Mouse (Mus musculus) ES-E14 (cell line): ENCODE results near the gene Ablim1.

ENCODE experiments used
- CHD2 ChIP-seq: IDR thresholded peaks from 2 replicates; pipeline ENCODE4 v1.6.1; 2014; ENCODE audit warnings: mild to moderate bottlenecking, low read depth, low read length, inconsistent platforms
- HCFC1 ChIP-seq: IDR thresholded peaks from 2 replicates; pipeline ENCODE4 v1.6.1; 2012; ENCODE audit warnings: low read length, inconsistent platforms, borderline replicate concordance; ENCODE audit not compliant: insufficient read depth
- MAFK ChIP-seq: IDR thresholded peaks from 2 replicates; pipeline ENCODE4 v1.6.1; 2014; ENCODE audit warnings: mild to moderate bottlenecking, low read depth, low read length, inconsistent platforms; ENCODE audit not compliant: insufficient read depth
- ZC3H11A ChIP-seq: IDR thresholded peaks from 2 replicates; pipeline ENCODE4 v1.6.1; 2012; ENCODE audit warnings: low read depth, mild to moderate bottlenecking, inconsistent platforms, low read length, borderline replicate concordance

DNA sequence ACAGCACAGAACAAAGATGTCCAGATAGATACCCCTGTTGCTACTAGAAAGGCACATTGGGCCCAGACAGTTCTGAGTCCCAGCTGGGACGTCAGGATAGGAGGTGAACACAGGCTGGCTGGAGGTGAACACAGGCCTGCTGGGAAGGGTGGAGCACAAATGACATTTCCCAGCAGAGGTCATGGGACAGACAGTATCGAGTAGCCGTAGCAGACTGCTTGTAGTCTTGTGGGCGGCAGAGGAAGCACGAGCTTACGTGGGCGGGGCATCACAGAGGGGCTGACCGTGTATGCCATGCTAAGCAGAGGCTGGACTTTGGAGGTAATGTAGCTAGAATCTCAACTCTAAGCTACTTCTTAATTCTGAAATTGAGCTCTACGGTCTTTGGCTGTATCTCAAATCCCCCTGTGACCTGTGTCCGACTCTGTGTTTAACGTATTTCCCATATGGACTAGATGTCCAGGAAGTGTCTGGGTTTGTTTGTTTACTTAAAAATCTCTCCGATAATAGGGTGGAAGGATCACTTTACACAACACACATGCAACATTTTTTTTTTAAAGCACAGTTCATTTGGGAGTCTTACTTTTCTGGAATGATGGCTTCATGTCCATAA is 114.1 kb downstream of the Ablim1 start:
- TF ChIP-seq CHD2, result no peak
- no peak for TF ChIP-seq ZC3H11A
- TF ChIP-seq HCFC1, result no peak
- no peak for TF ChIP-seq MAFK
